ENCODE assay signal across 7 mouse cellular contexts in genomic region chrX:169979461-169980202, GRCm38 (mm10). TPM values are rescaled to one million over a fixed set of nuclear protein-coding genes. Genes with fewer than 3 reads are reported as not detected.
DNase-seq lines count a peak whose midpoint lies in the region; ATAC-seq lines count a peak whose summit lies in the region.
"Not testable (repeated sequence)": the region's sequence is repeated elsewhere in the genome, so short reads cannot be mapped to it uniquely, and the experiment has no call there.

No protein-coding gene starts in this region.

- not testable (repeated sequence) for H3K4me1 ChIP-seq in hindbrain, embryonic 12.5 days; midbrain, embryonic 13.5 days (replicated peaks)

- peaks cover 58% of the 10 kb centered on the region for H3K9me3 ChIP-seq in hindbrain, embryonic 12.5 days (replicated peaks)
- H3K9me3 ChIP-seq in midbrain, embryonic 13.5 days = peaks cover 72% of the 10 kb centered on the region

- not testable (repeated sequence) for H3K27ac ChIP-seq in hindbrain, embryonic 12.5 days; midbrain, embryonic 13.5 days

- H3K36me3 ChIP-seq in hindbrain, embryonic 12.5 days = peaks cover 42% of the 10 kb centered on the region
- peaks cover 48% of the 10 kb centered on the region for H3K36me3 ChIP-seq in midbrain, embryonic 13.5 days

- not testable (repeated sequence) for H3K9ac ChIP-seq in hindbrain, embryonic 12.5 days; midbrain, embryonic 13.5 days (replicated peaks)

- peak; percentile 19 for ATAC-seq in hindbrain, embryonic 12.5 days (ENCODE audit: low FRiP score)
- peak; percentile 22 for ATAC-seq in midbrain, embryonic 13.5 days

- DNase-seq in adrenal gland, adult 8-10 months = peak; percentile 21
- peak; percentile 7 for DNase-seq in embryo, embryonic 11 days
- peak; percentile 33 to 54 for DNase-seq in frontal cortex, postnatal 10 days (ENCODE audit: low spot score in 2 of 2)
- DNase-seq in layer of hippocampus, adult 9-11 months = peak; percentile 74
- DNase-seq in right cerebral cortex, adult 2 months (ENCODE audit: low spot score in 2 of 2) = peak; percentile 47 to 80

- H3K4me2 ChIP-seq in hindbrain, embryonic 12.5 days (replicated peaks) = peak overlapping the region; percentile 6; the same call in 1 of the 2 replicates
- H3K4me2 ChIP-seq in midbrain, embryonic 13.5 days (replicated peaks) = peak overlapping the region; percentile 28

- WGBS in hindbrain, embryonic 12.5 days = 81% methylated on average over 20 of the region's 20 CpGs
- 76% methylated on average over 20 of the region's 20 CpGs for WGBS in midbrain, embryonic 13.5 days

- H3K4me3 ChIP-seq in hindbrain, embryonic 12.5 days = not testable (repeated sequence)
- H3K4me3 ChIP-seq in midbrain, embryonic 13.5 days (replicated peaks) = peak overlapping the region; percentile 3; the same call in 1 of the 2 replicates

- not testable (repeated sequence) for H3K27me3 ChIP-seq in hindbrain, embryonic 12.5 days; midbrain, embryonic 13.5 days

RNA-seq across cellular contexts. Expression of gene Gm21887, which starts 29.8 kb away (rescaled TPM):
- total RNA-seq in adrenal gland, adult 8-10 months (2022) = 100 to 1,000 TPM; 122 to 338 (median 214) TPM
- 169 and 249 TPM in 2 replicates for polyA plus RNA-seq in hindbrain, embryonic 12.5 days (2016; fragmentation: Nextera tagmentation; extraction: Ambion mirVana)
- polyA plus RNA-seq in midbrain, embryonic 13.5 days (2015; fragmentation: Nextera tagmentation; extraction: Ambion mirVana) = 164 and 183 TPM in 2 replicates

Comparison
In these comparisons a context has a peak if more than half of its experiments do, and no peak if none do; other contexts are left out.
1. DNase-seq: peak in every context shown above with its lines; median percentile 74 in layer of hippocampus, adult 9-11 months; 64 in right cerebral cortex, adult 2 months; 44 in frontal cortex, postnatal 10 days; 21 in adrenal gland, adult 8-10 months; 7 in embryo, embryonic 11 days.